Mouse (Mus musculus) lung, adult 2 months (tissue): Measurements from ENCODE around the gene Abcb1a.

ENCODE experiments used
- CTCF ChIP-seq: fragments of 200-500 bp; IDR thresholded peaks from 2 replicates; pipeline ENCODE4 v1.5.1; 2011; ENCODE audit warnings: mild to moderate bottlenecking, low read length, control low read depth; ENCODE audit not compliant: insufficient read depth
- POLR2A ChIP-seq: fragments of 200-500 bp; IDR thresholded peaks from 2 replicates; pipeline ENCODE4 v1.6.1; 2011; ENCODE audit warnings: low read depth, mild to moderate bottlenecking, control low read depth, low read length, borderline replicate concordance; ENCODE audit errors: extremely low read depth

GRCm38 (mm10) chr5:8648300-8648699, 11.6 kb upstream of the Abcb1a start:
- TF ChIP-seq CTCF (no peak), POLR2A (no peak)
